Mouse (Mus musculus): Measurements from ENCODE around the gene C5ar2.

DNA sequence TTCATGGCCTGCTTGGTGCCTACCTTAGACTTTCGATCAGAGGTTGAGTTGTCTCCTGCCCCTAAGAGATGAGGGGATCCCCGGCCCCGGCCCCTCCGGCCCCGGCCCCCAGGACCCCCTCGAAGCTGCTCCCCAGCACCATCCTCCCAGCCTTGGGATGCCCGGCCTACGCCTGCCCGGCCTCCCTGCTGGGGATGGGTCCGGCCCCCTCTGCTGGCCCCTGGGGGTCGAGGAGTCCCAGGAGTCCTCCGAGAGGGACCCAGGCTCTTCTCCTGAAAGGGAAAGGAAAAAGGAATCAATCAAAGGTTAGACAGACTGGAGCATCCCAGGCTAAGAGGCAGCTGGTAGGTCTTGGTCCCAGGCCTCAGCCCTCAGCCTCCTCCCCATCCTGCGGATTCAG, 38.4 kb upstream of the C5ar2 start:
- TF ChIP-seq CTCF (IDR thresholded peaks at IDR 0.05; ENCODE audit: low read depth) (no peak), EP300 (IDR thresholded peaks at IDR 0.05; ENCODE audit: low read depth) (no peak)
